Mouse (Mus musculus) forebrain, embryonic 15.5 days (tissue): ENCODE measurements around the gene Ergic3. TPM values are rescaled to one million over a fixed set of nuclear protein-coding genes. Genes with fewer than 3 reads are reported as not detected.

Source experiments
- ATAC-seq: fragments of 200-750 bp; cut with Nextera tagmentation; replicated peaks from 2 replicates; pipeline ENCODE4 v1.8.0; 2017; ENCODE audit warnings: mild to moderate bottlenecking, moderate TSS enrichment, moderate library complexity
- H3K27ac ChIP-seq: fragments of 300-500 bp; sonication (generic); replicated peaks from 2 replicates; pipeline ENCODE4 v1.5.1; 2015; ENCODE audit warnings: mild to moderate bottlenecking, inconsistent platforms
- H3K27me3 ChIP-seq: fragments of 300-500 bp; sonication (generic); 2 replicates; pipeline ENCODE4 v1.6.1; 2015; ENCODE audit warnings: inconsistent platforms
- H3K36me3 ChIP-seq: fragments of 300-500 bp; sonication (generic); 2 replicates; pipeline ENCODE4 v1.6.1; 2015; ENCODE audit warnings: mild to moderate bottlenecking, inconsistent platforms
- H3K4me1 ChIP-seq: fragments of 300-500 bp; sonication (generic); 2 replicates; pipeline ENCODE4 v1.6.1; 2015; ENCODE audit warnings: inconsistent platforms
- H3K4me2 ChIP-seq: fragments of 300-500 bp; sonication (generic); replicated peaks from 2 replicates; pipeline ENCODE4 v1.6.1; 2015; ENCODE audit warnings: mild to moderate bottlenecking, inconsistent platforms
- H3K4me3 ChIP-seq: fragments of 300-500 bp; sonication (generic); 2 replicates; pipeline ENCODE4 v1.5.1; 2015; ENCODE audit warnings: mild to moderate bottlenecking, inconsistent platforms
- H3K9ac ChIP-seq: fragments of 300-500 bp; sonication (generic); replicated peaks from 2 replicates; pipeline ENCODE4 v1.6.1; 2015; ENCODE audit warnings: mild to moderate bottlenecking, inconsistent platforms
- H3K9me3 ChIP-seq: fragments of 300-500 bp; sonication (generic); 2 replicates; pipeline ENCODE4 v1.6.1; 2016; ENCODE audit warnings: inconsistent platforms
- WGBS: fragments of 180-500 bp; shearing (Covaris S2); methylation state at CpG from one replicate; pipeline ENCODE4 v1.1.7; 2015; ENCODE audit warnings: mixed read lengths; 5-methylcytosine and 5-hydroxymethylcytosine counted together
- polyA plus RNA-seq: library from polyadenylated mRNA; unstranded; fragments of >200 nt; fragmentation: Nextera tagmentation; extraction: Ambion mirVana; gene quantifications from 2 replicates; pipeline ENCODE4 v1.2.1, GENCODE M21; 2015

Ergic3 gene
- 341 and 364 TPM in 2 replicates for polyA plus RNA-seq

DNA sequence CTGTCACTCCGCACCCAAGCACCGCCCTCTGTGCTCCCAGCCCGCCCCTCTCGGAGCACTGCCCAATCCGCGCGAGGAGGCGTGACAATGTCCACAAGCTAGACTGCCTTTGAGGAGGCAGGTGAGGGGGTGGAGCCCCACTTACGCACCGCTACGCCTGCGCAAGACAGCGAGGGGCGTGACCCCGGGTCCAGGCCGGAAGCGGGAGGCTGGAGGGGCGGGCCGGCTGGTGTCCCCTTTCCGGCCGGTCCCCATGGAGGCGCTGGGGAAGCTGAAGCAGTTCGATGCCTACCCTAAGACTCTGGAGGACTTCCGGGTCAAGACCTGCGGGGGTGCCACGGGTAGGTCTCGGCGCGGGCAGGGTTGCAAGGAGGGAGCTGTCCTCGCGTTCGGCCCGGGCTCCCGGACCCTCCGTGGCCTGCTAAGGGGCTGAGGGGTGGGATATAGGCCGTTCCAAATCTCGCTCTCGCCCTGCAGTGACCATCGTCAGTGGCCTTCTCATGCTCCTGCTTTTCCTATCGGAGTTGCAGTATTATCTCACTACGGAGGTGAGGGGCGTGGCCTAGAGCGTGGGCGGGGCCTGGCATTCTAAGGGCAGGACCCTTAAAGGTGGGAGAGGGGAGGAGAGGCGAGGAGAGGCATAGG, at the start of gene Ergic3, which contains the start of gene 6430550D23Rik:
Gene Ergic3, plus strand, starts transcription at position 158 of the 645 bp plus-strand sequence.
Gene 6430550D23Rik, minus strand, starts transcription at position 90 of the 645 bp plus-strand sequence.
- ATAC-seq: peak; percentile 99
- peak within 1 kb of the TSS; percentile 67 for H3K4me2 ChIP-seq
- H3K9me3 ChIP-seq: no peaks in the 10 kb centered on the region
- peak within 1 kb of the TSS; percentile 77 for H3K27ac ChIP-seq
- H3K36me3 ChIP-seq: peaks cover 31% of the 10 kb centered on the region
- under 1% methylated on average over 45 of the region's 45 CpGs for WGBS
- H3K4me3 ChIP-seq: peak within 1 kb of the TSS; percentile 78
- peak within 1 kb of the TSS; percentile 80 for H3K9ac ChIP-seq
- H3K27me3 ChIP-seq: no peaks in the 10 kb centered on the region
- peaks cover 12% of the 10 kb centered on the region for H3K4me1 ChIP-seq

GRCm38 (mm10) chr2:155959981-155960380, 47.9 kb upstream of the Ergic3 start:
- no peaks in the 10 kb centered on the region for H3K27me3 ChIP-seq
- H3K36me3 ChIP-seq: peaks cover 29% of the 10 kb centered on the region
- H3K9ac ChIP-seq: no peak overlapping the region
- peaks cover 18% of the 10 kb centered on the region for H3K4me1 ChIP-seq
- WGBS: 91% methylated on average over 5 of the region's 5 CpGs
- H3K9me3 ChIP-seq: no peaks in the 10 kb centered on the region
- H3K27ac ChIP-seq: no peak overlapping the region
- no peak for ATAC-seq
- no peak overlapping the region for H3K4me3 ChIP-seq
- no peak overlapping the region for H3K4me2 ChIP-seq

DNA sequence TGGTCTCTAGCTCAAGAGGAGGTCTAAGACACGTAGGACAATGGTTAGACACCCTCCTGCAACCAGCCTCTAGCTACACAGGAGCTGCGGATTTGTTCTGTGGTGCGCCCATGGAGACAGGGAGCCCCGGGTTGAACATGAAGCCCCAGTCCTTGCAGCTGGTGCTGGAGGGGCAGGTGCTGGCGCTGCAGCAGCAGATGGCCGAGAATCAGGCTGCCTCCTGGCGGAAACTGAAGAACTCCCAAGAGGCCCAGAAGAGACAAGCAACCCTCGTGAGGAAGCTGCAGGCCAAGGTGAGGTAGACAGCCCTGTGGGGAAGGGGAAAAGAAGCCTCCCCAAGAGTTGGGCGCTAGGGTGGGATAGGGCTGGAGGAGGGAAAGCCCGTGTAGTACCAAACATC, 46.0 kb upstream of the Ergic3 start:
- Histone ChIP-seq H3K4me1 (peaks cover 17% of the 10 kb centered on the region), H3K36me3 (peaks cover 44% of the 10 kb centered on the region), H3K9me3 (no peaks in the 10 kb centered on the region), H3K27me3 (no peaks in the 10 kb centered on the region), H3K4me3 (no peak overlapping the region), H3K4me2 (no peak overlapping the region), H3K9ac (no peak overlapping the region), H3K27ac (no peak overlapping the region)
- 78% methylated on average over 10 of the region's 10 CpGs for WGBS
- no peak for ATAC-seq

DNA sequence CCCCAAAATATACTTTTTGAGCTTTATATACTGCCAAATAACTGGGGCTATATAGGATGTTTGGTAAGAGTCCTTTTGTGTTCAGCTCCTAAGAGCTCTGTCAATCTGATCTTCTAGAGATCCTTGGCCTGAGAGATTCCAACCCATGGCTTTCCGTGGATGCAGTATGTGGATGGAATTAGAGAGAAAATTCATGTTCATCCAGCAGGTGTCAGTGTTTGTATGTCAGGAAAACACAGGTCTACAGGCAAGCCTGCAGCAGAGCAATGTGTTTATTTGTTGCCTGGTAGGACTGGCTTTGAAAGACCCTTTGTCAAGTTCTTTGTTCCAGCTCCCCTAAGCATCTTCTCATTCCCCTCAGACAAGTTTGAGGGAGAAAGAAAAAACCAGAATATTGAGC, 44.9 kb upstream of the Ergic3 start:
- peaks cover 56% of the 10 kb centered on the region for H3K36me3 ChIP-seq
- no peaks in the 10 kb centered on the region for H3K27me3 ChIP-seq
- no peak overlapping the region for H3K27ac ChIP-seq
- H3K4me1 ChIP-seq: peaks cover 6% of the 10 kb centered on the region; the same call in 1 of the 2 replicates
- H3K4me2 ChIP-seq: no peak overlapping the region
- H3K4me3 ChIP-seq: no peak overlapping the region
- no peak for ATAC-seq
- no peaks in the 10 kb centered on the region for H3K9me3 ChIP-seq
- 51% methylated on average over 1 of the region's 1 CpGs for WGBS
- H3K9ac ChIP-seq: no peak overlapping the region

- peaks cover 86% of the 10 kb centered on the region for H3K36me3 ChIP-seq
- H3K27me3 ChIP-seq: no peaks in the 10 kb centered on the region
- no peak overlapping the region for H3K9ac ChIP-seq
- no peak overlapping the region for H3K4me2 ChIP-seq
- no peak overlapping the region for H3K27ac ChIP-seq
- 81% methylated on average over 6 of the region's 6 CpGs for WGBS
- no peaks in the 10 kb centered on the region for H3K4me1 ChIP-seq
- no peak overlapping the region for H3K4me3 ChIP-seq
- H3K9me3 ChIP-seq: no peaks in the 10 kb centered on the region
- ATAC-seq: no peak
Observed at GRCm38 (mm10) chr2:155973348-155973747, 34.5 kb upstream of the Ergic3 start.

DNA sequence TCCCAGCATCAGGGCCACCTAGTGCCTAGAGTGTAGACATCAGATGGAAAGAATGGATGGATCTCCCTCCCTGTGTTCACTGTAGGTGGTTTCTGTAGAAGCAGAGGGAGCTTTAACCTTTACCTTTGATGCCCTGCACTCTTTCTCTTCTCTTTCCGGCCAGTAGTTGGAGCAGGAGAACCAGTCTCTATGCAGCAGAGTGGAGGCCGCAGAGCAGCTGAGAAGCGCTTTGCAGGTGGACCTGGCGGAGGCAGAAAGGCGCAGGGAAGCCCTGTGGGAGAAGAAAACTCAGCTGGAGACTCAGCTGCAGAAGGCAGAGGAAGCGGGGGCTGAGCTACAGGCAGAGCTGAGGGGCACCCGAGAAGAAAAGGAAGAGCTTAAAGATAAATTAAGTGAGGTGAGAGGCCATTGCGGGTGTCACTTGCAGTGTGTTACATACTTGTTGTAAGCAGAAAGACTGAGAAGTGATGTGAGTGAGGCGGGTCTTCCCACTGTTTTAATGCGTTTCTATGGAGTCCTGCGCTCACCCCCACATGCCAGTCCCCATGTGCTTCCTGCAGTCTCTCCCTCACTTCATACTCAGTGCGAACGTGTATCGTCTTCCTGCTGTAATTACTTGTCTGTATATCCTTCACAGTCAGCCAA, 33.6 kb upstream of the Ergic3 start:
- Histone ChIP-seq H3K9me3 (no peaks in the 10 kb centered on the region), H3K27me3 (no peaks in the 10 kb centered on the region), H3K4me2 (no peak overlapping the region), H3K36me3 (peaks cover 85% of the 10 kb centered on the region), H3K4me3 (no peak overlapping the region), H3K27ac (no peak overlapping the region), H3K4me1 (no peaks in the 10 kb centered on the region), H3K9ac (no peak overlapping the region)
- no peak for ATAC-seq
- WGBS: 83% methylated on average over 14 of the region's 14 CpGs

DNA sequence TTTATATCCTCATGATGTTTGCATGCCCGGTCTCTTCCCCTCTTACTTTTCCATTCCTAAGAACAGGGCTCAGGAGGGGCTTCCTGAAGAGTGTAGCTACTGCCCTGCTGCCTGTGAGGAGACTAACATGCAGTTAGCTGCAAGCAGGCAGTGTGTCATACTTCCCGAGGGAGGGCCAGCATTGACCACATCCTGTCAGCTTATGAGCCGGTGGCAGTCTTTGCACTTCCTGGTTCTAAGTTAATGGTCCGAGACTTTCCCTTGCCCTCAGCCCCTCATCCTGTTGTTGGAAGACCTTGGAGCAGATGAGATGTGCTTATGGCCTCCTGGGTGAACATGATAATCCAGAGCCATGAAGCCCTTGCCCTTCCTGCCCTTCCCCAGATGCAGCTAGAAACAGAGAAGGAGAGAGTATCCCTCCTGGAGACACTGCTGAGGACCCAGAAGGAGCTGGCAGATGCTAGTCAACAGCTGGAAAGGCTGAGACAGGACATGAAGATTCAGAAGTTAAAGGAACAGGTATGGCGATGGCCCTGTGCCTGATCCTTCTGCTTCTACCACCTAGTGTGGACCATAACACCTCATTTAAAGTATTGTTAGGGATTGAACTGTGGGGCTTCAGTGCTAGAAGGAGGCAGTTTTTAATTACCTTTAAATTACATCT, 28.4 kb upstream of the Ergic3 start:
- H3K36me3 ChIP-seq: peaks cover 92% of the 10 kb centered on the region
- ATAC-seq: no peak
- H3K27ac ChIP-seq: no peak overlapping the region
- no peak overlapping the region for H3K9ac ChIP-seq
- no peaks in the 10 kb centered on the region for H3K27me3 ChIP-seq
- H3K9me3 ChIP-seq: no peaks in the 10 kb centered on the region
- H3K4me1 ChIP-seq: no peaks in the 10 kb centered on the region
- H3K4me3 ChIP-seq: no peak overlapping the region
- no peak overlapping the region for H3K4me2 ChIP-seq
- 87% methylated on average over 5 of the region's 5 CpGs for WGBS

DNA sequence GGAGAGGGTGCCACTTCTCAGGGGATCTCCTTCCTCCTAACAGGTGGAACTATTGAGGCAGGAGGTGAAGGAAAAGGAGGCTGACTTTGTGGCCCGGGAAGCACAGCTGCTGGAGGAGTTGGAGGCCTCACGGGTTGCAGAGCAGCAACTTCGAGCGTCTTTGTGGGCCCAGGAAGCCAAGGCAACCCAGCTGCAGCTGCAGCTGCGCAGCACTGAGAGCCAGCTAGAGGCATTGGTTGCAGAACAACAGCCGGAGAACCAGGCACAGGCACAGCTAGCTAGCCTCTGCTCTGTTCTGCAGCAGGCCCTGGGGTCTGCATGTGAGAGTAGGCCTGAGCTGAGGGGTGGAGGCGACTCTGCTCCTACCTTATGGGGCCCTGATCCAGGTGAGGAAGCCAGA, 22.1 kb upstream of the Ergic3 start:
- ATAC-seq: no peak
- no peak overlapping the region for H3K9ac ChIP-seq
- peaks cover 99% of the 10 kb centered on the region for H3K36me3 ChIP-seq

DNA sequence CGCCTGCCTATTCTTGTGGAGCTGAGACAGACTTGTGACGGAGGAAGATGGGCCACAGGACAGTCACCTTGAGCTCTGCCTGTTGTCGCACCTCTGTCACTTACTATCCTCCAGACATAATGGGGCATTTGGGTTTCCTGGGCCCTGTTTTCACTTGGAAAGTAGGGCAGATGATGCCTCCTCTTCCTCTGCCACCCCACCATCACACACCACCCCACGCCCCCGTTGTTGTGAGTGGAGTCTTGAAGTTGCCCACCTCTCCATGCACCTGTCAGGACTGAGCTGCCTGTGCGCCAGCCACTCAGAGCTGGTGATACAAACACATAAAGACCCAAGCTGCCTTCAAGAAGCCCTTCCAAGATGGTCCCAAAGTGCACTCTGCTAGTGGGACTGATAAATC, 20.7 kb upstream of the Ergic3 start:
- WGBS: 98% methylated on average over 6 of the region's 6 CpGs
- H3K4me3 ChIP-seq: no peak overlapping the region

More for the DNA sequence above, 22.1 kb upstream of the Ergic3 start:
- Histone ChIP-seq H3K27me3 (no peaks in the 10 kb centered on the region), H3K9me3 (no peaks in the 10 kb centered on the region), H3K27ac (no peak overlapping the region), H3K4me3 (no peak overlapping the region), H3K4me1 (no peaks in the 10 kb centered on the region), H3K4me2 (no peak overlapping the region)
- 92% methylated on average over 7 of the region's 7 CpGs for WGBS

DNA sequence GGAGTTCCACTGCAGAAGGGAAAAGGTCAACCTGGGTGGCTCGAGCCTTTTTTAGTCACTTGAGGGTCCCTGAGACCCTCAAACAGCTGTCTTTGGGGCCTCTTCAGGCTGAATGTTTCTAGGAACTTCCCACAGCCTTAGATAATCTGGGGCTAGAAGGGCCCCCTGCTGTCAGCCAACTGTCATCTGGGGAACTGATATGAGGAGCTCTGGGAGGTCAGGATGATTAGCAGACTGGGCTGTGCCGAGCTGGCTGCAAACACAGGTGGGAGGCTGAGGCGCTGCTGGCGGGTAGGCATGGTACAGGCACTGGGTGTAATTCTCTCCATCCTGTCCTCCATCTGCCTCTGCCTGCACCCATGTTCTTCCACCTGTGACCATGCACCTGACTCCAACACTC, 18.8 kb upstream of the Ergic3 start:
- 80% methylated on average over 4 of the region's 4 CpGs for WGBS
- ATAC-seq: no peak
- Histone ChIP-seq H3K27ac (no peak overlapping the region), H3K9me3 (no peaks in the 10 kb centered on the region), H3K36me3 (peaks cover 95% of the 10 kb centered on the region), H3K4me3 (no peak overlapping the region), H3K4me1 (no peaks in the 10 kb centered on the region), H3K27me3 (no peaks in the 10 kb centered on the region), H3K9ac (no peak overlapping the region), H3K4me2 (no peak overlapping the region)

More for the DNA sequence above, 20.7 kb upstream of the Ergic3 start:
- no peak for ATAC-seq
- Histone ChIP-seq H3K27ac (no peak overlapping the region), H3K9me3 (no peaks in the 10 kb centered on the region), H3K9ac (no peak overlapping the region), H3K36me3 (peaks cover 99% of the 10 kb centered on the region), H3K4me1 (no peaks in the 10 kb centered on the region), H3K27me3 (no peaks in the 10 kb centered on the region), H3K4me2 (no peak overlapping the region)

- H3K4me2 ChIP-seq: no peak overlapping the region
- H3K4me3 ChIP-seq: no peak overlapping the region
- no peak overlapping the region for H3K27ac ChIP-seq
- no peak for ATAC-seq
- H3K9ac ChIP-seq: no peak overlapping the region
- no peaks in the 10 kb centered on the region for H3K4me1 ChIP-seq
- H3K9me3 ChIP-seq: no peaks in the 10 kb centered on the region
- peaks cover 95% of the 10 kb centered on the region for H3K36me3 ChIP-seq
- 97% methylated on average over 10 of the region's 10 CpGs for WGBS
- H3K27me3 ChIP-seq: no peaks in the 10 kb centered on the region
Observed at GRCm38 (mm10) chr2:155991151-155991550, 16.7 kb upstream of the Ergic3 start.

GRCm38 (mm10) chr2:155991863-155992321, 16.0 kb upstream of the Ergic3 start:
- no peak overlapping the region for H3K4me3 ChIP-seq
- no peak for ATAC-seq
- H3K27me3 ChIP-seq: no peaks in the 10 kb centered on the region
- 70% methylated on average over 14 of the region's 14 CpGs for WGBS
- H3K9ac ChIP-seq: no peak overlapping the region
- H3K4me2 ChIP-seq: no peak overlapping the region
- no peak overlapping the region for H3K27ac ChIP-seq
- H3K9me3 ChIP-seq: no peaks in the 10 kb centered on the region
- H3K36me3 ChIP-seq: peaks cover 95% of the 10 kb centered on the region
- no peaks in the 10 kb centered on the region for H3K4me1 ChIP-seq
